In the genomic region with DNA sequence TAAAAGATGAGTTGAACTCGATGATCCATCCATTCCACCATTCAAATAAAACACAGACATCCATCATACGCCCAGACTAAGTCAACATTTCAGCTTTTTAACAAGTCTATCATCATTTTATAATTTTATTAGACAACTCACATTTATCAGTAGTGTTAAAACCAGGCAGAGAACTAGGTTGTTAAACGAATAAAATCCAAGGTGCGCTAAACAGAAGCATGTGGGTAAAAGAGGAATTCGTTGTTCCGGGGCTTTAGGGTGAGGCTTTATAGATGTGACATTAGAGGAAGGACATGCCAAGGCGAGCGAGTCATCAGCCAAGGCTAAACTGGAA, we compare ENCODE assay signal across 8 mouse cellular contexts. TPM values are rescaled to one million over a fixed set of nuclear protein-coding genes. Genes with fewer than 3 reads are reported as not detected.
DNase-seq lines count a peak whose midpoint lies in the region; ATAC-seq and TF ChIP-seq lines count a peak whose summit lies in the region.

No protein-coding gene starts in this region.

- in situ Hi-C loops in ES-E14 (cut with MboI; ENCODE audit: low sequenced_read_pairs in 2 of 2, unreplicated experiment in 2 of 2), result no loop called here

- H3K4me3 ChIP-seq in heart, embryonic 11.5 days (ENCODE audit: low read depth, low read length), result peak overlapping the region; percentile 65
- H3K4me3 ChIP-seq in ES-E14 (ENCODE audit: insufficient read depth in 1 of 2, low read depth in 1 of 2, low read length in 2 of 2, poor library complexity in 1 of 2, severe bottlenecking in 1 of 2), result peak overlapping the region; percentile 92 to 99
- H3K4me3 ChIP-seq in hindbrain, embryonic 11.5 days (ENCODE audit: low read depth, low read length), result peak overlapping the region; percentile 61

- no peaks in the 10 kb centered on the region for H3K36me3 ChIP-seq in heart, embryonic 11.5 days (ENCODE audit: control insufficient read depth, insufficient read depth, low read length)
- H3K36me3 ChIP-seq in ES-E14 (ENCODE audit: control insufficient read depth, insufficient read depth, low read length, poor library complexity, severe bottlenecking), result no peaks in the 10 kb centered on the region
- no peaks in the 10 kb centered on the region for H3K36me3 ChIP-seq in hindbrain, embryonic 11.5 days (ENCODE audit: control insufficient read depth, insufficient read depth, low read length)

- no peak for ATAC-seq in heart, embryonic 11.5 days (replicated peaks; ENCODE audit: insufficient number of reproducible peaks, low FRiP score, low TSS enrichment)
- ATAC-seq in hindbrain, embryonic 11.5 days (ENCODE audit: low FRiP score), result no peak
- ATAC-seq in megakaryocyte, adult 5-6 weeks (ENCODE audit: poor library complexity, severe bottlenecking), result peak; percentile 33
- no peak for ATAC-seq in megakaryocyte-erythroid progenitor cell, adult 5-6 weeks (replicated peaks; ENCODE audit: low FRiP score, low TSS enrichment, poor library complexity, severe bottlenecking)

- WGBS in heart, embryonic 11.5 days (ENCODE audit: insufficient replicate concordance), result 15% methylated on average over 8 of the region's 8 CpGs
- 31% methylated on average over 8 of the region's 8 CpGs for WGBS in hindbrain, embryonic 11.5 days

- H3K27me3 ChIP-seq in heart, embryonic 11.5 days (ENCODE audit: control insufficient read depth, insufficient read depth, low read length), result no peaks in the 10 kb centered on the region
- no peaks in the 10 kb centered on the region for H3K27me3 ChIP-seq in hindbrain, embryonic 11.5 days (ENCODE audit: control insufficient read depth, insufficient read depth, low read length)

- no peak for DNase-seq in heart, adult 9 months (ENCODE audit: low spot score in 2 of 2)
- no peak for DNase-seq in ES-E14 (ENCODE audit: low read depth, low spot score)
- DNase-seq in hindbrain, embryonic 11.5 days (ENCODE audit: low spot score), result peak; percentile 18
- no peak for DNase-seq in adrenal gland, adult (ENCODE audit: inconsistent age in 2 of 2, low spot score in 1 of 2)
- DNase-seq in yolk sac, embryonic 10.5 days (ENCODE audit: low spot score), result no peak

- H3K4me1 ChIP-seq in heart, embryonic 11.5 days (ENCODE audit: control insufficient read depth, insufficient read depth, low read length), result no peaks in the 10 kb centered on the region
- no peaks in the 10 kb centered on the region for H3K4me1 ChIP-seq in ES-E14 (ENCODE audit: control insufficient read depth in 2 of 2, insufficient read depth in 2 of 2, low read length in 2 of 2, poor library complexity in 1 of 2)
- no peaks in the 10 kb centered on the region for H3K4me1 ChIP-seq in hindbrain, embryonic 11.5 days (replicated peaks; ENCODE audit: control insufficient read depth, insufficient read depth, low read length)

- peak overlapping the region; percentile 68; the same call in 1 of the 2 replicates for H3K9ac ChIP-seq in heart, embryonic 11.5 days (ENCODE audit: low read depth, low read length)
- H3K9ac ChIP-seq in ES-E14 (ENCODE audit: insufficient read depth, low read depth, low read length, poor library complexity, severe bottlenecking), result peak overlapping the region; percentile 95; the same call in 1 of the 2 replicates
- H3K9ac ChIP-seq in hindbrain, embryonic 11.5 days (ENCODE audit: low read depth, low read length), result peak overlapping the region; percentile 36; the same call in 1 of the 2 replicates

- peak overlapping the region; percentile 60 for H3K4me2 ChIP-seq in heart, embryonic 11.5 days
- peak overlapping the region; percentile 40 for H3K4me2 ChIP-seq in hindbrain, embryonic 11.5 days (replicated peaks; ENCODE audit: low read depth, low read length)

- H3K9me3 ChIP-seq in heart, embryonic 11.5 days (replicated peaks; ENCODE audit: control insufficient read depth, low read length), result no peaks in the 10 kb centered on the region
- no peaks in the 10 kb centered on the region for H3K9me3 ChIP-seq in ES-E14 (ENCODE audit: control insufficient read depth, insufficient read depth, low read depth, low read length)
- H3K9me3 ChIP-seq in hindbrain, embryonic 11.5 days (ENCODE audit: control insufficient read depth, low read length), result no peaks in the 10 kb centered on the region

- peak overlapping the region; percentile 81; the same call in 1 of the 2 replicates for H3K27ac ChIP-seq in heart, embryonic 11.5 days (ENCODE audit: low read depth, low read length)
- no peak overlapping the region; the same call in 1 of the 2 replicates for H3K27ac ChIP-seq in ES-E14 (ENCODE audit: insufficient read depth, low read depth, low read length, poor library complexity, severe bottlenecking)
- H3K27ac ChIP-seq in hindbrain, embryonic 11.5 days (ENCODE audit: low read depth, low read length), result peak overlapping the region; percentile 77; the same call in 1 of the 2 replicates

TF ChIP-seq in ES-E14, 5 proteins besides CTCF, POLR2A, EP300 and RAD21:
- TF ChIP-seq MAFK (IDR thresholded peaks at IDR 0.05; ENCODE audit: insufficient read depth, low read depth, low read length), result no peak
- no peak for TF ChIP-seq CHD2 (IDR thresholded peaks at IDR 0.05; ENCODE audit: low read depth, low read length)
- TF ChIP-seq ZNF384 (IDR thresholded peaks at IDR 0.05; ENCODE audit: low read depth, low read length), result no peak

RNA-seq across cellular contexts. Expression of gene Ap1s2, which starts 0.8 kb away (rescaled TPM):
- 20.1 and 26.0 TPM in 2 replicates for polyA plus RNA-seq in heart, embryonic 11.5 days (2014; fragmentation: Nextera tagmentation; extraction: Ambion mirVana)
- total RNA-seq in ES-E14 (2012; rRNA removed), result 8.1 and 15.4 TPM in 2 replicates
- 52.4 and 56.3 TPM in 2 replicates for polyA plus RNA-seq in hindbrain, embryonic 11.5 days (2014; fragmentation: Nextera tagmentation; extraction: Ambion mirVana)
- total RNA-seq in megakaryocyte, adult 5-6 weeks (2015), result 353 and 406 TPM in 2 replicates
- 207 and 221 TPM in 2 replicates for total RNA-seq in megakaryocyte, adult 5-6 weeks (2017)
- 0.87 and 1.4 TPM in 2 replicates for total RNA-seq in megakaryocyte-erythroid progenitor cell, adult 5-6 weeks (2014; fragmentation: Nextera tagmentation)
- 5.4 and 5.9 TPM in 2 replicates for total RNA-seq in megakaryocyte-erythroid progenitor cell, adult 5-6 weeks (2017)

RNA-seq across cellular contexts. Expression of gene Zrsr2, which starts 50.5 kb away (rescaled TPM):
- 35.3 and 37.3 TPM in 2 replicates for polyA plus RNA-seq in heart, embryonic 11.5 days (2014; fragmentation: Nextera tagmentation; extraction: Ambion mirVana)
- total RNA-seq in ES-E14 (2012; rRNA removed), result 31.9 and 36.9 TPM in 2 replicates
- polyA plus RNA-seq in hindbrain, embryonic 11.5 days (2014; fragmentation: Nextera tagmentation; extraction: Ambion mirVana), result 56.8 and 64.1 TPM in 2 replicates
- total RNA-seq in megakaryocyte, adult 5-6 weeks (2015), result 25.4 and 30.4 TPM in 2 replicates
- 22.5 and 37.1 TPM in 2 replicates for total RNA-seq in megakaryocyte, adult 5-6 weeks (2017)
- total RNA-seq in megakaryocyte-erythroid progenitor cell, adult 5-6 weeks (2014; fragmentation: Nextera tagmentation), result 29.5 and 31.6 TPM in 2 replicates
- 63.0 and 91.8 TPM in 2 replicates for total RNA-seq in megakaryocyte-erythroid progenitor cell, adult 5-6 weeks (2017)

Comparison
In these comparisons a context has a peak if more than half of its experiments do, and no peak if none do; other contexts are left out.
1. H3K9ac ChIP-seq: peak in every context shown above with its lines; median percentile 95 in ES-E14; 68 in heart, embryonic 11.5 days; 36 in hindbrain, embryonic 11.5 days.
2. RNA of gene Ap1s2, which starts 0.8 kb away (total RNA-seq): 207 to 406 TPM in megakaryocyte, adult 5-6 weeks; 8.1 to 15.4 TPM in ES-E14 and 0.87 to 5.9 TPM in megakaryocyte-erythroid progenitor cell, adult 5-6 weeks; every median in the first group is over 10 times any median in the second.
3. Peak in every context shown above with its lines, with median percentiles within 50 percentile points of each other: H3K4me3 ChIP-seq.